Mouse (Mus musculus): Measurements from ENCODE around the gene Tap1. TPM values are rescaled to one million over a fixed set of nuclear protein-coding genes. Genes with fewer than 3 reads are reported as not detected.

Gene Tap1
- 2.6 and 2.7 TPM in 2 replicates for polyA plus RNA-seq (2012; rRNA removed)

- TF ChIP-seq POLR2A (IDR thresholded peaks at IDR 0.05; ENCODE audit: borderline replicate concordance, insufficient read depth, low read length) (no peak), CTCF (IDR thresholded peaks at IDR 0.05; ENCODE audit: borderline replicate concordance, insufficient read depth, low read depth, low read length) (no peak)
- WGBS = under 1% methylated on average over 46 of the region's 46 CpGs
- H3K27me3 ChIP-seq (ENCODE audit: control insufficient read depth, insufficient read depth, low read length) = peaks cover 2% of the 10 kb centered on the region; the same call in 1 of the 2 replicates
- peak within 1 kb of the TSS; percentile 56 for H3K4me3 ChIP-seq (replicated peaks; ENCODE audit: insufficient read depth, low read depth, low read length)
- peak; percentile 85 to 88 for DNase-seq
- no peaks in the 10 kb centered on the region for H3K4me1 ChIP-seq (ENCODE audit: control insufficient read depth, insufficient read depth, low read length)
- no peak within 1 kb of the TSS for H3K27ac ChIP-seq (ENCODE audit: insufficient read depth, low read length)
Measured at GRCm38 (mm10) chr17:34187261-34187916, at the start of gene Tap1, which contains the start of gene Psmb9. Gene Tap1, plus strand, starts transcription at chr17:34187553. Gene Psmb9, minus strand, starts transcription at chr17:34187764.

GRCm38 (mm10) chr17:34137601-34138000 lies 49.8 kb upstream of the Tap1 start:
- TF ChIP-seq CTCF (IDR thresholded peaks at IDR 0.05; ENCODE audit: borderline replicate concordance, insufficient read depth, low read depth, low read length) (no peak), POLR2A (IDR thresholded peaks at IDR 0.05; ENCODE audit: borderline replicate concordance, insufficient read depth, low read length) (no peak)
- 70% methylated on average over 7 of the region's 7 CpGs for WGBS

GRCm38 (mm10) chr17:34138655-34139054 lies 48.7 kb upstream of the Tap1 start:
- H3K4me3 ChIP-seq (replicated peaks; ENCODE audit: insufficient read depth, low read depth, low read length) = no peak overlapping the region
- WGBS = 80% methylated on average over 7 of the region's 7 CpGs
- no peak for TF ChIP-seq CTCF (IDR thresholded peaks at IDR 0.05; ENCODE audit: borderline replicate concordance, insufficient read depth, low read depth, low read length)
- TF ChIP-seq POLR2A (IDR thresholded peaks at IDR 0.05; ENCODE audit: borderline replicate concordance, insufficient read depth, low read length) = no peak
- H3K27ac ChIP-seq (ENCODE audit: insufficient read depth, low read length) = no peak overlapping the region
- DNase-seq = no peak
- no peaks in the 10 kb centered on the region; the same call in 1 of the 2 replicates for H3K27me3 ChIP-seq (ENCODE audit: control insufficient read depth, insufficient read depth, low read length)
- H3K4me1 ChIP-seq (ENCODE audit: control insufficient read depth, insufficient read depth, low read length) = no peaks in the 10 kb centered on the region

More at GRCm38 (mm10) chr17:34137601-34138000, 49.8 kb upstream of the Tap1 start:
- Histone ChIP-seq H3K27me3 (ENCODE audit: control insufficient read depth, insufficient read depth, low read length) (no peaks in the 10 kb centered on the region; the same call in 1 of the 2 replicates), H3K4me1 (ENCODE audit: control insufficient read depth, insufficient read depth, low read length) (no peaks in the 10 kb centered on the region), H3K4me3 (replicated peaks; ENCODE audit: insufficient read depth, low read depth, low read length) (no peak overlapping the region), H3K27ac (ENCODE audit: insufficient read depth, low read length) (no peak overlapping the region)
- DNase-seq = no peak

- 2% methylated on average over 16 of the region's 16 CpGs for WGBS
- H3K4me1 ChIP-seq (ENCODE audit: control insufficient read depth, insufficient read depth, low read length) = no peaks in the 10 kb centered on the region
- no peak for TF ChIP-seq CTCF (IDR thresholded peaks at IDR 0.05; ENCODE audit: borderline replicate concordance, insufficient read depth, low read depth, low read length)
- TF ChIP-seq POLR2A (IDR thresholded peaks at IDR 0.05; ENCODE audit: borderline replicate concordance, insufficient read depth, low read length) = no peak
Measured at GRCm38 (mm10) chr17:34139416-34139815, 47.9 kb upstream of the Tap1 start.

GRCm38 (mm10) chr17:34140240-34140639 lies 47.1 kb upstream of the Tap1 start:
- WGBS = 26% methylated on average over 5 of the region's 5 CpGs
- Histone ChIP-seq H3K4me3 (replicated peaks; ENCODE audit: insufficient read depth, low read depth, low read length) (no peak overlapping the region), H3K27ac (ENCODE audit: insufficient read depth, low read length) (no peak overlapping the region), H3K27me3 (ENCODE audit: control insufficient read depth, insufficient read depth, low read length) (no peaks in the 10 kb centered on the region; the same call in 1 of the 2 replicates), H3K4me1 (ENCODE audit: control insufficient read depth, insufficient read depth, low read length) (no peaks in the 10 kb centered on the region)
- no peak for DNase-seq
- TF ChIP-seq POLR2A (IDR thresholded peaks at IDR 0.05; ENCODE audit: borderline replicate concordance, insufficient read depth, low read length) = no peak
- no peak for TF ChIP-seq CTCF (IDR thresholded peaks at IDR 0.05; ENCODE audit: borderline replicate concordance, insufficient read depth, low read depth, low read length)

More at GRCm38 (mm10) chr17:34139416-34139815, 47.9 kb upstream of the Tap1 start:
- Histone ChIP-seq H3K27ac (ENCODE audit: insufficient read depth, low read length) (no peak overlapping the region), H3K27me3 (ENCODE audit: control insufficient read depth, insufficient read depth, low read length) (no peaks in the 10 kb centered on the region; the same call in 1 of the 2 replicates), H3K4me3 (replicated peaks; ENCODE audit: insufficient read depth, low read depth, low read length) (no peak overlapping the region)
- DNase-seq = no peak

- Histone ChIP-seq H3K4me1 (ENCODE audit: control insufficient read depth, insufficient read depth, low read length) (no peaks in the 10 kb centered on the region), H3K27ac (ENCODE audit: insufficient read depth, low read length) (no peak overlapping the region), H3K4me3 (replicated peaks; ENCODE audit: insufficient read depth, low read depth, low read length) (no peak overlapping the region), H3K27me3 (ENCODE audit: control insufficient read depth, insufficient read depth, low read length) (no peaks in the 10 kb centered on the region; the same call in 1 of the 2 replicates)
- TF ChIP-seq CTCF (IDR thresholded peaks at IDR 0.05; ENCODE audit: borderline replicate concordance, insufficient read depth, low read depth, low read length) = no peak
- TF ChIP-seq POLR2A (IDR thresholded peaks at IDR 0.05; ENCODE audit: borderline replicate concordance, insufficient read depth, low read length) = no peak
- DNase-seq = no peak
- 41% methylated on average over 4 of the region's 4 CpGs for WGBS
Measured at GRCm38 (mm10) chr17:34141448-34141847, 45.9 kb upstream of the Tap1 start.

- no peak for TF ChIP-seq CTCF (IDR thresholded peaks at IDR 0.05; ENCODE audit: borderline replicate concordance, insufficient read depth, low read depth, low read length)
- no peak for TF ChIP-seq POLR2A (IDR thresholded peaks at IDR 0.05; ENCODE audit: borderline replicate concordance, insufficient read depth, low read length)
- H3K27ac ChIP-seq (ENCODE audit: insufficient read depth, low read length) = no peak overlapping the region
- H3K27me3 ChIP-seq (ENCODE audit: control insufficient read depth, insufficient read depth, low read length) = no peaks in the 10 kb centered on the region; the same call in 1 of the 2 replicates
- WGBS = 81% methylated on average over 7 of the region's 7 CpGs
- no peak overlapping the region for H3K4me3 ChIP-seq (replicated peaks; ENCODE audit: insufficient read depth, low read depth, low read length)
- H3K4me1 ChIP-seq (ENCODE audit: control insufficient read depth, insufficient read depth, low read length) = no peaks in the 10 kb centered on the region
- DNase-seq = no peak
Measured at GRCm38 (mm10) chr17:34142456-34143010, 44.8 kb upstream of the Tap1 start.

- 25% methylated on average over 7 of the region's 7 CpGs for WGBS
- no peak for TF ChIP-seq CTCF (IDR thresholded peaks at IDR 0.05; ENCODE audit: borderline replicate concordance, insufficient read depth, low read depth, low read length)
- TF ChIP-seq POLR2A (IDR thresholded peaks at IDR 0.05; ENCODE audit: borderline replicate concordance, insufficient read depth, low read length) = no peak
- H3K4me1 ChIP-seq (ENCODE audit: control insufficient read depth, insufficient read depth, low read length) = no peaks in the 10 kb centered on the region
Measured at GRCm38 (mm10) chr17:34143033-34143432, 44.3 kb upstream of the Tap1 start, which contains the start of gene H2-DMb2. Gene H2-DMb2, plus strand, starts transcription at chr17:34143307.

More at GRCm38 (mm10) chr17:34143033-34143432, 44.3 kb upstream of the Tap1 start, which contains the start of gene H2-DMb2:
- no peak within 1 kb of the TSS for H3K27ac ChIP-seq (ENCODE audit: insufficient read depth, low read length)
- H3K27me3 ChIP-seq (ENCODE audit: control insufficient read depth, insufficient read depth, low read length) = no peaks in the 10 kb centered on the region; the same call in 1 of the 2 replicates
- no peak for DNase-seq
- no peak within 1 kb of the TSS for H3K4me3 ChIP-seq (replicated peaks; ENCODE audit: insufficient read depth, low read depth, low read length)
